Mouse (Mus musculus): Measurements from ENCODE around the gene Hectd3.
A peak's percentile ranks its signal among the peaks of the same experiment; 100 is the strongest.

Hectd3 gene

GRCm38 (mm10) chr4:117017738-117018137, 22.6 kb downstream of the Hectd3 start:
- no peak for DNase-seq (ENCODE audit: low spot score in 2 of 2)

GRCm38 (mm10) chr4:117018327-117018726, 23.2 kb downstream of the Hectd3 start:
- DNase-seq (ENCODE audit: low spot score in 2 of 2) = no peak

- DNase-seq (ENCODE audit: low spot score in 2 of 2) = peak; percentile 80 to 85
Observed at GRCm38 (mm10) chr4:117019206-117020134, 24.4 kb downstream of the Hectd3 start, which contains the start of gene Eif2b3. Gene Eif2b3, plus strand, starts transcription at chr4:117019402.

- DNase-seq (ENCODE audit: low spot score in 2 of 2) = no peak
Observed at GRCm38 (mm10) chr4:117023469-117023868, 28.4 kb downstream of the Hectd3 start.

- no peak for DNase-seq (ENCODE audit: low spot score in 2 of 2)
Observed at GRCm38 (mm10) chr4:117031105-117031504, 36.0 kb downstream of the Hectd3 start.

- no peak for DNase-seq (ENCODE audit: low spot score in 2 of 2)
Observed at GRCm38 (mm10) chr4:117039925-117040687, 45.0 kb downstream of the Hectd3 start.

GRCm38 (mm10) chr4:117040791-117041190, 45.7 kb downstream of the Hectd3 start:
- no peak for DNase-seq (ENCODE audit: low spot score in 2 of 2)

GRCm38 (mm10) chr4:117041283-117041721, 46.2 kb downstream of the Hectd3 start:
- no peak for DNase-seq (ENCODE audit: low spot score in 2 of 2)

GRCm38 (mm10) chr4:117048836-117049235, 53.7 kb downstream of the Hectd3 start:
- DNase-seq (ENCODE audit: low spot score in 2 of 2) = no peak

GRCm38 (mm10) chr4:117049485-117049884, 54.4 kb downstream of the Hectd3 start:
- DNase-seq (ENCODE audit: low spot score in 2 of 2) = no peak

- no peak for DNase-seq (ENCODE audit: low spot score in 2 of 2)
Observed at GRCm38 (mm10) chr4:117052626-117053025, 57.5 kb downstream of the Hectd3 start.

GRCm38 (mm10) chr4:117053956-117054355, 58.8 kb downstream of the Hectd3 start:
- DNase-seq (ENCODE audit: low spot score in 2 of 2) = no peak
